Mouse (Mus musculus): ENCODE measurements around the gene Pax3.

DNA sequence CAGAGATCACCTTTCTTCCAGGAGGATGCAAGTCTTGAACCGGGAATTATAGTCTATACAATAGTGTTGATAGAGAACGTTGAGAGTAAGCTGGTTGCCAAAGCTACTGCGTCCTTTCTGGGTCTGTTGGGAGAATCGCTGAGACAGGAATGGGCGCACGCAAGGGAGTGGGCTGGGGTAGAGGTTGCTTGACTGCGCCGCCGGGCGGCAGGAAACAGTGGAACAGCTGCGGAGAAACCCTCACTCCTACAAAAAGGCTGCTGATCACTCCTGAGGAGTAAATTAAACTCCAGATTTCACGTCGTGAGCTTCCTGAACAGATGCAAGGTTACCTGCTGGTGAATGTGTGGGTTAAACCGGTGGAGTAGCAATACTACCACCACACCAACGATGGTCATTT lies 3.3 kb upstream of the Pax3 start:
- TF ChIP-seq TCF12 (IDR thresholded peaks at IDR 0.05; ENCODE audit: low read depth, low read length) = no peak
- TF ChIP-seq USF2 (conservative IDR thresholded peaks at IDR 0.05; ENCODE audit: low read depth, low read length) = no peak
- no peak for TF ChIP-seq CTCF (conservative IDR thresholded peaks at IDR 0.05 in 1 of 2, IDR thresholded peaks at IDR 0.05 in 1 of 2; ENCODE audit: low read depth in 2 of 2, low read length in 2 of 2)
- TF ChIP-seq POLR2A (IDR thresholded peaks at IDR 0.05; ENCODE audit: low read depth, low read length) = no peak
- no peak for TF ChIP-seq NRF1 (IDR thresholded peaks at IDR 0.05; ENCODE audit: low read depth, low read length)
- TF ChIP-seq ZNF384 (IDR thresholded peaks at IDR 0.05; ENCODE audit: low read depth, low read length) = no peak
- no peak for TF ChIP-seq ELF1 (IDR thresholded peaks at IDR 0.05; ENCODE audit: low read depth, low read length)
- no peak for TF ChIP-seq USF1 (IDR thresholded peaks at IDR 0.05; ENCODE audit: low read depth, low read length)
- no peak for TF ChIP-seq EP300 (IDR thresholded peaks at IDR 0.05; ENCODE audit: low read length)
